Mouse (Mus musculus) testis, adult 2 months (tissue): ENCODE measurements around the gene Tmem186. TPM values are rescaled to one million over a fixed set of nuclear protein-coding genes. Genes with fewer than 3 reads are reported as not detected.

Experiments used
- H3K27ac ChIP-seq: fragments of 200-500 bp; 2 replicates; pipeline ENCODE4 v1.5.1; 2012; ENCODE audit warnings: low read depth, low read length; ENCODE audit not compliant: control insufficient read depth, insufficient read depth
- H3K27me3 ChIP-seq: fragments of 200-500 bp; 2 replicates; pipeline ENCODE4 v1.6.1; 2012; ENCODE audit warnings: mild to moderate bottlenecking, low read length, moderate library complexity; ENCODE audit not compliant: control insufficient read depth, insufficient read depth
- H3K36me3 ChIP-seq: fragments of 200-500 bp; 2 replicates; pipeline ENCODE4 v1.6.1; 2012; ENCODE audit warnings: mild to moderate bottlenecking, low read length; ENCODE audit not compliant: control insufficient read depth, insufficient read depth
- H3K4me1 ChIP-seq: fragments of 200-500 bp; 2 replicates; pipeline ENCODE4 v1.6.1; 2012; ENCODE audit warnings: low read length; ENCODE audit not compliant: control insufficient read depth, insufficient read depth
- H3K4me3 ChIP-seq: fragments of 200-500 bp; 2 replicates; pipeline ENCODE4 v1.5.1; 2012; ENCODE audit warnings: low read depth, mild to moderate bottlenecking, low read length, moderate library complexity, mixed read lengths; ENCODE audit not compliant: control insufficient read depth
- CTCF ChIP-seq: fragments of 200-500 bp; IDR thresholded peaks from 2 replicates; pipeline ENCODE4 v1.5.1; 2012; ENCODE audit warnings: low read depth, mild to moderate bottlenecking, inconsistent platforms, low read length, moderate library complexity; ENCODE audit not compliant: control insufficient read depth, insufficient read depth, insufficient replicate concordance
- POLR2A ChIP-seq: fragments of 200-500 bp; IDR thresholded peaks from 2 replicates; pipeline ENCODE4 v1.6.1; 2012; ENCODE audit warnings: low read depth, mild to moderate bottlenecking, inconsistent platforms, low read length, moderate library complexity; ENCODE audit not compliant: control insufficient read depth
- polyA plus RNA-seq: library from polyadenylated mRNA; depleted of rRNA; stranded (reverse); fragments of >200 nt; gene quantifications from 2 replicates; pipeline ENCODE4 v1.2.3, GENCODE M21; 2012; rRNA removed

Tmem186 gene
- polyA plus RNA-seq, 1 experiment = 11.1 TPM

GRCm38 (mm10) chr16:8610397-8610796 lies 27.1 kb downstream of the Tmem186 start:
- Histone ChIP-seq H3K4me1 (no peaks in the 10 kb centered on the region), H3K27ac (no peak overlapping the region), H3K4me3 (no peak overlapping the region), H3K36me3 (no peaks in the 10 kb centered on the region), H3K27me3 (no peaks in the 10 kb centered on the region)
- TF ChIP-seq POLR2A (no peak), CTCF (no peak)

GRCm38 (mm10) chr16:8603789-8604188 lies 33.7 kb downstream of the Tmem186 start:
- H3K36me3 ChIP-seq = no peaks in the 10 kb centered on the region
- no peak overlapping the region for H3K27ac ChIP-seq
- H3K4me1 ChIP-seq = no peaks in the 10 kb centered on the region
- no peaks in the 10 kb centered on the region for H3K27me3 ChIP-seq
- TF ChIP-seq CTCF (no peak), POLR2A (no peak)
- H3K4me3 ChIP-seq = no peak overlapping the region

GRCm38 (mm10) chr16:8597516-8597915 lies 40.0 kb downstream of the Tmem186 start:
- no peaks in the 10 kb centered on the region for H3K4me1 ChIP-seq
- H3K27ac ChIP-seq = no peak overlapping the region
- H3K27me3 ChIP-seq = no peaks in the 10 kb centered on the region
- no peak overlapping the region for H3K4me3 ChIP-seq
- no peaks in the 10 kb centered on the region for H3K36me3 ChIP-seq
- TF ChIP-seq CTCF (no peak), POLR2A (no peak)

- Histone ChIP-seq H3K36me3 (no peaks in the 10 kb centered on the region), H3K4me3 (no peak overlapping the region), H3K27me3 (no peaks in the 10 kb centered on the region), H3K27ac (no peak overlapping the region), H3K4me1 (no peaks in the 10 kb centered on the region)
- TF ChIP-seq CTCF (no peak), POLR2A (no peak)
Observed at GRCm38 (mm10) chr16:8596336-8596735, 41.2 kb downstream of the Tmem186 start.

- Histone ChIP-seq H3K36me3 (no peaks in the 10 kb centered on the region), H3K4me3 (no peak overlapping the region), H3K27me3 (no peaks in the 10 kb centered on the region), H3K4me1 (no peaks in the 10 kb centered on the region), H3K27ac (no peak overlapping the region)
- TF ChIP-seq POLR2A (no peak), CTCF (no peak)
Observed at GRCm38 (mm10) chr16:8595411-8595810, 42.1 kb downstream of the Tmem186 start.

- Histone ChIP-seq H3K4me3 (no peak overlapping the region), H3K36me3 (no peaks in the 10 kb centered on the region), H3K4me1 (no peaks in the 10 kb centered on the region; the same call in 1 of the 2 replicates), H3K27ac (no peak overlapping the region), H3K27me3 (no peaks in the 10 kb centered on the region)
- TF ChIP-seq CTCF = no peak
- TF ChIP-seq POLR2A = no peak
Observed at GRCm38 (mm10) chr16:8585056-8585455, 52.5 kb downstream of the Tmem186 start.

GRCm38 (mm10) chr16:8584248-8584647 lies 53.3 kb downstream of the Tmem186 start:
- no peaks in the 10 kb centered on the region for H3K36me3 ChIP-seq
- no peak for TF ChIP-seq POLR2A
- no peak for TF ChIP-seq CTCF
- H3K4me3 ChIP-seq = no peak overlapping the region
- no peaks in the 10 kb centered on the region for H3K27me3 ChIP-seq
- no peaks in the 10 kb centered on the region; the same call in 1 of the 2 replicates for H3K4me1 ChIP-seq
- H3K27ac ChIP-seq = 0 out of 2 replicates have a peak overlapping the region, but pooled peaks have one; percentile 33

Other genes starting within 250 kb of the Tmem186 start
- gene Tmem114, start 212.6 kb downstream of the Tmem186 start, polyA plus RNA-seq = 19.4 and 22.5 TPM in 2 replicates
- gene Mettl22, start 166.9 kb downstream of the Tmem186 start, polyA plus RNA-seq = 110 and 113 TPM in 2 replicates
- gene Abat, start 124.3 kb downstream of the Tmem186 start, polyA plus RNA-seq = 14.7 and 21.2 TPM in 2 replicates
- 58.5 and 60.2 TPM in 2 replicates for gene Pmm2, start within 50 bp of the Tmem186 start, polyA plus RNA-seq
- gene Carhsp1, start 34.4 kb upstream of the Tmem186 start, polyA plus RNA-seq = 80.6 and 91.0 TPM in 2 replicates
- 526 and 543 TPM in 2 replicates for gene Gm5767, start 43.1 kb upstream of the Tmem186 start, polyA plus RNA-seq
- gene Usp7, start 154.6 kb upstream of the Tmem186 start, polyA plus RNA-seq = 51.7 and 61.5 TPM in 2 replicates
- gene 1810013L24Rik, start 192.4 kb upstream of the Tmem186 start, polyA plus RNA-seq = 34.8 and 46.6 TPM in 2 replicates